Mouse (Mus musculus) ES-Bruce4 (cell line): ENCODE data around the gene Sgtb. TPM values are rescaled to one million over a fixed set of nuclear protein-coding genes. Genes with fewer than 3 reads are reported as not detected.

Source experiments
- H3K27ac ChIP-seq: 2 replicates; pipeline ENCODE4 v1.5.1; 2012; ENCODE audit warnings: low read length, inconsistent platforms; ENCODE audit not compliant: insufficient read depth
- H3K27me3 ChIP-seq: 2 replicates; pipeline ENCODE4 v1.6.1; 2012; ENCODE audit warnings: mild to moderate bottlenecking, low read length, inconsistent platforms; ENCODE audit not compliant: control insufficient read depth, poor library complexity, insufficient read depth, severe bottlenecking
- H3K36me3 ChIP-seq: 2 replicates; pipeline ENCODE4 v1.6.1; 2012; ENCODE audit warnings: inconsistent platforms, mild to moderate bottlenecking, low read length, moderate library complexity; ENCODE audit not compliant: control insufficient read depth, poor library complexity, insufficient read depth, severe bottlenecking
- H3K4me1 ChIP-seq: one replicate; pipeline ENCODE4 v1.8.1; 2011; ENCODE audit warnings: low read length; ENCODE audit not compliant: control insufficient read depth, insufficient read depth
- H3K4me3 ChIP-seq: 2 replicates; pipeline ENCODE4 v1.5.1; 2011; ENCODE audit warnings: low read depth, mild to moderate bottlenecking, low read length
- H3K9ac ChIP-seq: 2 replicates; pipeline ENCODE4 v1.6.1; 2012; ENCODE audit warnings: low read depth, mild to moderate bottlenecking, inconsistent platforms; ENCODE audit not compliant: poor library complexity, severe bottlenecking
- H3K9me3 ChIP-seq: replicated peaks from 2 replicates; pipeline ENCODE4 v1.6.1; 2012; ENCODE audit warnings: mild to moderate bottlenecking, low read length, inconsistent platforms; ENCODE audit not compliant: control insufficient read depth, poor library complexity, insufficient read depth, severe bottlenecking
- CTCF ChIP-seq: IDR thresholded peaks from one replicate; pipeline ENCODE4 v1.8.1; 2011; ENCODE audit warnings: low read depth, low read length
- EP300 ChIP-seq: IDR thresholded peaks from 2 replicates; pipeline ENCODE4 v1.6.1; 2011; ENCODE audit warnings: low read depth, low read length; ENCODE audit not compliant: insufficient read depth
- POLR2A ChIP-seq: IDR thresholded peaks from one replicate; pipeline ENCODE4 v1.8.1; 2011; ENCODE audit warnings: low read length; ENCODE audit not compliant: insufficient read depth
- polyA plus RNA-seq: library from polyadenylated mRNA; stranded (reverse); fragments of >200 nt; gene quantifications from 2 replicates; pipeline ENCODE4 v1.2.4, GENCODE M21; 2011; ENCODE audit warnings: low read depth; ENCODE audit not compliant: missing spikeins, insufficient read depth, insufficient read length

The Sgtb gene
- polyA plus RNA-seq, 1 experiment, result 8.0 TPM

GRCm38 (mm10) chr13:104134510-104135085 is 25.1 kb downstream of the Sgtb start:
- no peaks in the 10 kb centered on the region for H3K36me3 ChIP-seq
- no peaks in the 10 kb centered on the region for H3K9me3 ChIP-seq
- TF ChIP-seq CTCF (no peak), EP300 (no peak), POLR2A (no peak)
- H3K4me1 ChIP-seq, result no peaks in the 10 kb centered on the region
- no peak overlapping the region for H3K27ac ChIP-seq
- H3K9ac ChIP-seq, result no peak overlapping the region
- no peaks in the 10 kb centered on the region for H3K27me3 ChIP-seq
- no peak overlapping the region for H3K4me3 ChIP-seq

GRCm38 (mm10) chr13:104139369-104140209 is 30.0 kb downstream of the Sgtb start:
- H3K4me1 ChIP-seq, result no peaks in the 10 kb centered on the region
- no peak overlapping the region; the same call in 1 of the 2 replicates for H3K4me3 ChIP-seq
- H3K27me3 ChIP-seq, result no peaks in the 10 kb centered on the region
- peaks cover 7% of the 10 kb centered on the region; the same call in 1 of the 2 replicates for H3K36me3 ChIP-seq
- H3K9ac ChIP-seq, result no peak overlapping the region
- no peaks in the 10 kb centered on the region for H3K9me3 ChIP-seq
- TF ChIP-seq CTCF (peak; percentile 79), POLR2A (no peak)
- no peak overlapping the region for H3K27ac ChIP-seq

- TF ChIP-seq CTCF, result no peak
- TF ChIP-seq POLR2A, result no peak
- TF ChIP-seq EP300, result no peak
- Histone ChIP-seq H3K27me3 (no peaks in the 10 kb centered on the region), H3K4me1 (no peaks in the 10 kb centered on the region), H3K4me3 (no peak overlapping the region), H3K36me3 (peaks cover 26% of the 10 kb centered on the region), H3K27ac (no peak overlapping the region), H3K9ac (no peak overlapping the region), H3K9me3 (no peaks in the 10 kb centered on the region)
Observed at GRCm38 (mm10) chr13:104144871-104145270, 35.3 kb downstream of the Sgtb start.

GRCm38 (mm10) chr13:104145646-104146045 is 36.1 kb downstream of the Sgtb start:
- Histone ChIP-seq H3K4me3 (no peak overlapping the region), H3K27ac (no peak overlapping the region), H3K27me3 (no peaks in the 10 kb centered on the region), H3K9ac (no peak overlapping the region), H3K36me3 (peaks cover 28% of the 10 kb centered on the region), H3K9me3 (no peaks in the 10 kb centered on the region), H3K4me1 (no peaks in the 10 kb centered on the region)
- TF ChIP-seq CTCF (no peak), EP300 (no peak), POLR2A (no peak)

GRCm38 (mm10) chr13:104154180-104154579 is 44.6 kb downstream of the Sgtb start:
- Histone ChIP-seq H3K4me3 (no peak overlapping the region), H3K27me3 (no peaks in the 10 kb centered on the region), H3K27ac (no peak overlapping the region), H3K36me3 (peaks cover 22% of the 10 kb centered on the region), H3K9ac (no peak overlapping the region), H3K4me1 (no peaks in the 10 kb centered on the region), H3K9me3 (no peaks in the 10 kb centered on the region)
- no peak for TF ChIP-seq POLR2A
- TF ChIP-seq CTCF, result no peak
- TF ChIP-seq EP300, result no peak

- Histone ChIP-seq H3K27me3 (no peaks in the 10 kb centered on the region), H3K4me1 (no peaks in the 10 kb centered on the region), H3K27ac (no peak overlapping the region), H3K9ac (no peak overlapping the region), H3K36me3 (peaks cover 26% of the 10 kb centered on the region), H3K4me3 (no peak overlapping the region), H3K9me3 (no peaks in the 10 kb centered on the region)
- no peak for TF ChIP-seq EP300
- TF ChIP-seq POLR2A, result no peak
- no peak for TF ChIP-seq CTCF
Observed at GRCm38 (mm10) chr13:104155106-104155505, 45.6 kb downstream of the Sgtb start.
